Mouse (Mus musculus) monocyte, adult 2 months (primary cell): ENCODE measurements around the gene Rad9a.
A peak's percentile ranks its signal among the peaks of the same experiment; 100 is the strongest.

Experiments used
- DNase-seq, 2 experiments: peaks; one replicate each; pipeline ENCODE4 v3.0.0; 2022; ENCODE audit warnings: low spot score in 2 of 2, low read depth in 1 of 2

Gene Rad9a

DNA sequence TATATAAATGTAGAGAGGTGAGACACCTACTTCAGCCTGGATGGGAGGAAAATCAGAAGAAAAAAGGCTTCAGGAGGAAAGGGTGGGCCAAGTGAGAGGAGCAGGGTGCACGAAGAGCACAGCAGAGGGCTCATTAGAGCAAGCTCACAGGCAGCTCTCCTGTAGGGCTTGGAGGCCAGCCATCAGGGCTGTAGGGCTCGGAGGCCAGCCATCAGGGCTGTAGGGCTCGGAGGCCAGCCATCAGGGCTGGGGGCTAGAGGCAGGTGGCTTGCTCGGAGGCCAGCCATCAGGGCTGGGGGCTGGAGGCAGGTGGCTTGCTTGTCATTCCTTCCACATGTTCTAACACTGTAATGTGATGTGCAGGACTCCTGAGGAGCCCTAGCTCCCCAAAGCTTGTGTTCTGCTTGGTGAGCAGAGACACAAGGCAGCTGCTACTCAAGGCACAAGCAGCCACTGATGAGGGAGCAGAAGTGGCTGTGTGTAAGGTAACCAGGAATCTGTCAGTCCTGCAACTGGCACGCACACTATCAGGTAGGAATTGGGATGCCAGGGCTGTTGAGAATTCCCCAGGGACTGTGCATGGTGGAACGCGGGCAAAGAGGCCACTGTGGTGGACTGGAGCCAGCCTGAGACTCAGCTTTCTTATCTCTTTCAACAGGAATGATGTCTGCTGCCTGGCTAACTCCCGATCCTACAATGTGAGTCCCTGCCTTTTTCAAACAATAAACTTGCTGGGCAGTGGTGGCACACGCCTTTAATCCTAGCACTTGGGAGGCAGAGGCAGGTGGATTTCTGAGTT lies 34.6 kb downstream of the Rad9a start:
- DNase-seq: no peak

DNA sequence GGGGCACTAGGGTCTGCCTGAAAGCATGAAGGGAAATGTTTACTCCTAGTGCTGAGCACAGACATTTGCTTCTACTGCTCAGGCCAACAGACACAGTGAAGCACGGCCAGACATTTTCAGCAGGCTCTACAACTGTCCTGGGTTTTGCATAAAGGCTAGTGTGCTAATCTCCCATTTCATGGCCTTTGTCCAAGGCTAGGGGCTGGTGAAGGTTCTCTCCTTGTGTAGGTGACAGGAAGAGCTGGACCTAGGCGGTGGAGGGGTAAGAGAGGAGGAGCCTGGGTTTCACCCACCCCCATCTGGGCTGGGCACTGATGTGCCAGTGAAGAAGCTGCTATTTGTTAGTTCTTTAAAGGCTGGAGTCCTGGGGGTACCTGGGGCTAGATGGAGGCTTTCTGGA lies 36.7 kb downstream of the Rad9a start:
- DNase-seq: no peak

DNA sequence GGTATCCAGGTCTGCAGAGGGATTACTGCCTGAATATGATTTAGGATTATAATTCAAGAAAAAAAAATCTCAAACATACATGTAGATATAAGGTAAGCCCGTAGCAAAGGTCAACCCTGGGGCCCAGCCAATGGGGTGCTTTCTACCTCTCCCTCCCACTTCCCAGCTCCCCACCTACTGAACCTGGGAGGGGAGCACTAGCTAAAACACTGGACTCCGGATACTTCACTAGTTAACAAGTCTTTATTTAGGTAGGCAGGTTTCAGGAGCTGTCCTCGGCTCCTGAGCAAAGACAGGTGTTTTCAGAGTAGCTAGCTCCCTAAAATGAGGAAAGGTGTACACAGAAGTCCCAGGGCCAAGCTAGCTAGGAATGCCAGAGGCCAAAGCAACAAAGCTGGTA lies 37.4 kb downstream of the Rad9a start:
- no peak for DNase-seq

DNA sequence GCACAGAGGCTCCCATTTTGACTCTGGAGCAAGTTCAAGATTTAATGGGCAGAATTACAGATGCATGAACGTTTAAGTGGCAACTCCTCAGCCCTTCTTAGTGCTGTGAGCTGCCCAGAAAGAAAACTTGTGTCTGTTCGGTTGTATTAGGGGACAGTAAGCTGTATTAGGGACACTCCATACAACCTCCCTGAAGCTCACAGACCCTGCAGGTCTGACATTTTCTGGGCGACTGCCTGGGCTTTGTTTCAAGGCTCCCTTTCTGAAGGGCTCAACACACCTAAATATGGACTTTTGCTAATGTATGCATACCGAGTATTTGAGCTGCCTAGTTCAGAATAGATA lies 37.9 kb downstream of the Rad9a start:
- DNase-seq: no peak

DNA sequence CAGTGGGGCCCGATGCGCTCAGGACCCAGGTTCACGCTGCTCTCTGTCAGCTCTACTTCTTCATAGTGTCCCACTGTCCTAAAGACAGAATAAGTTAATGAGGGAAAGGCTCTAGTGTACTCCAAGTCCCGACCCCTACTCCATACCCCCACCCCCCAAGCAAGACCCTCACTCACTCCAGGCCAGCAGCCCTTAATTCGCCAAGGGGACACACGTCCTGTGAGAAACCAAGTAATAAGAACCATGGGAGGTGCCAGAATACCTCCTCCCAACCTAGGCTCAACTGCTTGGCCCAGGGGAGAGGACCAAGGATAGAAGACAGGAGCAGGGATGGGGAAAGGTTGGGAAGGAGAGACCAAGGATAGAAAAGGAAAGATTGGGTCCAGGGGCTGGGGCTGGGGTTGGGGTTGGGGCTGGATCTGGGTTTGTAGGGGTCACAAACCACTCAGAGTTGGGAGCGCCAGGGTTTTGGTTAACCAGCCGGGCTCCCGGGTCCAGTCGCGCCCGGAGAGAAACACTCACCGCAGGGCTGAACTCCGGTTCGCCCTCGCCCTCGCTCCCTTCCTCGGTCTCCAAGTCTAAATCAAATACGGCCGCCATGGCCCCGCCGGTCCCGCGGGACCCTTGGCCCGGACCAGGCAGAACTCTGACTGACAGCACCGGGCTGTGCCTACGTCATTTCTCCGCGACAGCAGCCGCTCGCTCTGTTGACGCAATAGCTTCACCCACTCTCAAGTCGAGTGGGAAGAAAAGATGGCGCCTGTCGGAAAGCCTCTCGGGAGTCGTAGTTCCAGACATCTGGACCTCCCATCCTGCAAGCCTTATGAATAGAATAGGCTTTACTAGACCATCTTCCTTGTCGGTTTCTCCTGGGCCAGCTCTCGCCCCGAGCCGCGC lies 38.6 kb downstream of the Rad9a start, which contains the start of gene Rps6kb2:
Gene Rps6kb2 (minus strand): TSS at position 709 of the 897 bp plus-strand sequence.
- peak; percentile 83 to 91 for DNase-seq

DNA sequence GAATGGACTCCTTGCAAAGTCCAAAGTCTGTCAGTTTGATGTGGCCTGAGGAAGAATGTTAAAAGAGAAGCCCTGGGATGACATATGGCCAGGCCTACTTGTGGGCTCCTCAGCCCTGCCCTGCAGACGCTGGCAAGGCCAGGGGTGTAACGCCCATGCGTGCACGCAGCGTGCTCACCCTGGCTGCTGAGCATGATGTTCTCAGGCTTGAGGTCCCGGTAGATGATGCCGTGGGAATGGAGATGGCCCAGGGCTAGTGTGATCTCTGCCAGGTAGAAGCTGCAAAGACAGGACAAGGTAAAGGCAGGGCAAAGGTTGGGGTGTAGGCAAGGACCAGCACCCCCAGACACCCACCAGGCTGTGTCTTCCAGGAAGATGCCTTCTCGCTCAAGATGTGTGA lies 42.4 kb downstream of the Rad9a start:
- no peak for DNase-seq

DNA sequence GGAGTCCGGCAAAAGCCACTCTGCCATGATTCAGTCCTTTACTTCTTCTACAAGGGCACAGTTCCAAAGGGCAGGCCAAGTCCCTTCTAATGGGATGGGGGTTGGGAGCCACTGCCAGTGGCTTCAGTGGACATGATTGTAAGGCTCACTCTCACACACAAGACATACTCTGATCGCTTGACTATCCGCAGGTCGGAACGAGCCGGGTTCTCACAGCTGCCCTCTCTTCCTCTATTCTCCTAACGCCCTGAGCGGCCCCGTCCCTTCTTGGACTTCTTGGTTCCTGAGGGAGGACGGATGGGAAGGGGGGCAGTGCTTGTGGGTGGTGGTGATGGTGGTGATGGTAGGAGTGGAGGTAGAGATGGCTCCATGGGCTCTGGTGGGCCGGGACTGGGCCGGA lies 44.7 kb downstream of the Rad9a start:
- DNase-seq: no peak

DNA sequence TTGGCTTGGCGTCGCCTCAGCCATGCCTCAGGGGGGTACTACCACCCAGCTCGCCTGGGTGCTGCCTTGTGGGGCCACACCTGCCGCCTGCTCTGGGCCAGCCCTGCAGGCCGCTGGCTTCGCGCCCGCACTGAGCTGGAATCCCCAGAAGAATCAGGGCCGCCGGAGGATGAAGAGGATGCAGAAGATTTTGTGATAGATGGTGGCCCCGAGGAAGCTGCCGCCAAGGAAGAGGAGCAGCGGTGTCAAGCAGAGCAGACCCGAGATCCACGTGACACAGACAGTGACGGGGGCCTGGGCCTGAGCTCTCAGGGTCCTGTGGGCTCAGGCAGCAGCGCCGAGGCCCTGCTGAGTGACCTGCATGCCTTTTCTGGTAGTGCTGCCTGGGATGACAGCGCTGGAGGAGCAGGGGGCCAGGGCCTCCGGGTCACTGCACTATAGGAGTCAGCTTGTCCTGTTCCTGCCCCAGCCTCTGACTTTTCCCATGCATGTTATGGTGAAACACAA lies 45.3 kb downstream of the Rad9a start:
- DNase-seq: no peak

DNA sequence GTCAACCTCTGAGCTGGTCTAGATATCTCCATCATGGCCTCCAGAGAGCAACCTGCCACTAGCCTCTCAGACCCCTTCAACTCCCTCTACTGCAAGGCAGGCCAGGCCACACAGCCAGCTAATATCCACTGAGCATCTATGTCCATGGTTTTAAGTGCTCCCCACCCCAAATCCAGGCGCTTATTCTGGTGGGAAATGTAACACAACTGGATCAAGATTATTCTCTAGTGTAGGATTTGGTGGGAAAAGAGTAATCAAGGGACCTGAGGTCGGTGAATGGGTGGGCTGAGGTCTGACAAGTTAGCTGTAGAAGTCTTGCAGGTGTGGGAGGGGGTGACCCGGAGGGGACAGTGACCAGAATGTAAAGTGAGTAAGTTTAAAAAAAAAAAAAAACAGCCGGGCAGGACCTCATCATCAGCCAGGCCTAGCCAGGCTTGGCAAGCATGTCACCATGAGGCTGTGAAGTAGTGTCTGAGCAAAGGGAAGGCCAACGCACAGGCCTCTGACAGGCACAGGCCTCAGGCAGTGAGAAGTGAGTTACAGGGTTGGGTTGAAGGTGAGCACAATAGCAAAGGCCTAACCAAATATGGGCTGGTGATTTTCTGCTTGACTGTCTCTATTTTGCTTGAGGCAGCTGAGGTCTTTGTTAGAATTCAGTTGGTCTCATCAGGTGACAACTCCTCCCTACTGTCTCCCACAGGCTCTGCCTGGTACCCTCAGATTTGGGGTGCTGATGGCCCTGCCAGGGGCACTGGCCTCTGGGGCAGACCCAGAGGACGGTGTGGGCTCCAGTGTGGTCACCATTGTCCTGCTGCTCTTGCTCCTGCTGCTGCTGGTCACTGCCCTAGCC lies 46.0 kb downstream of the Rad9a start:
- DNase-seq: no peak

DNA sequence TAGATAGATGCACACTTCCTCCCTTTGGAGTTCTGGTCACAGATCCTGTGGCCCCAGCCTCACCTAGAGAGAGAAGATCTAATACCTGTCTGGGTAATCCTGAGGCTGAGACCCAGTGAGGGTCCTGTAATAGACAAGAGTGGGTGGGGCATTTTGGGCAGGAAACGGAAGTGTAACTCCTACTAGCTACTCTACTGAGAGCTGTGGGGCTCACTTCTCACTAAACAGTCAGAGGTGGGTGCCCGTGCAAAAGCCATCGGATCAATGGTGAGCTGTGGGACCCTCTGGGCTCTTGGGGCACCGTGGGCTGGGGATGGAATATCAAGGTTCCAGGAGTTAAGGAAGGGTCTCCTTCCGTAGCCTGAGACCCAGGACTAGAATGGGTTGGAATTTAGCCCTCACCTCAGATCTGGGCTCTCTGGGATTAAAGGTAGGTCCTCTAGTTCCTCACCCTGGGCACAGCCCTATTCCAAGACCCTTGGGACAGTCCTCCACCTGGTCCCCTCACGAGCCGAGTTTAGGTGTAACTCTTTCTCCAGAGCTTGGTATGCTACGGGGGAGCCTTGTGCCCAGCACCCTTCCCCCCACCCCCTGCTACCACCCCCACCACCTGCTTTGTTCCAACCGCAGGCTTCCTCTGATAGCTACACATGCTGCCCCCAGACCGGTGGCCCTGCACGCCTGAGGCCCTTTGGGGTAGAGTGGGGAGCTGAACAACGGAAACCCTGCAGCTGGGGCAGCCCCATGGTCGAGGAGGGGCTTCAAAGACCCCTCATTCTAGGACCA lies 46.8 kb downstream of the Rad9a start:
- DNase-seq: no peak

DNA sequence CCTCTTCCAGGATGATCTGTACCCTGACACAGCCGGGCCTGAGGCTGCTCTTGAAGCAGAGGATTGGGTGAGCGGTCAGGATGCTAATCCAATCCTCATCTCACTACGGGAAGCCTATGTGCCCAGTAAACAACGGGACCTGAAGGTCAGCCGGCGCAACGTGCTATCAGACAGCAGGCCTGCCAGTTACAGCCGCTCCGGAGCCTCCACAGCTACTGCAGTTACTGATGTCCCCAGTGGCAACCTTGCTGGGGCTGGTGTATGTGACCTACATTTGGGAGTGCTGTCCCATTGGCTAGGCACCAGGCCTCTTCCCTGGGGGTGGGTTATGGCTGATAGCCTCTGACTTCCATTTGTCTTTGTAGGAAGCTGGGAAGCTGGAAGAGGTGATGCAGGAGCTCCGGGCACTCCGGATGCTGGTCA lies 48.2 kb downstream of the Rad9a start, which contains the start of gene Ptprcap:
Gene Ptprcap (plus strand): TSS at position 373 of the 423 bp plus-strand sequence.
- DNase-seq: no peak

DNA sequence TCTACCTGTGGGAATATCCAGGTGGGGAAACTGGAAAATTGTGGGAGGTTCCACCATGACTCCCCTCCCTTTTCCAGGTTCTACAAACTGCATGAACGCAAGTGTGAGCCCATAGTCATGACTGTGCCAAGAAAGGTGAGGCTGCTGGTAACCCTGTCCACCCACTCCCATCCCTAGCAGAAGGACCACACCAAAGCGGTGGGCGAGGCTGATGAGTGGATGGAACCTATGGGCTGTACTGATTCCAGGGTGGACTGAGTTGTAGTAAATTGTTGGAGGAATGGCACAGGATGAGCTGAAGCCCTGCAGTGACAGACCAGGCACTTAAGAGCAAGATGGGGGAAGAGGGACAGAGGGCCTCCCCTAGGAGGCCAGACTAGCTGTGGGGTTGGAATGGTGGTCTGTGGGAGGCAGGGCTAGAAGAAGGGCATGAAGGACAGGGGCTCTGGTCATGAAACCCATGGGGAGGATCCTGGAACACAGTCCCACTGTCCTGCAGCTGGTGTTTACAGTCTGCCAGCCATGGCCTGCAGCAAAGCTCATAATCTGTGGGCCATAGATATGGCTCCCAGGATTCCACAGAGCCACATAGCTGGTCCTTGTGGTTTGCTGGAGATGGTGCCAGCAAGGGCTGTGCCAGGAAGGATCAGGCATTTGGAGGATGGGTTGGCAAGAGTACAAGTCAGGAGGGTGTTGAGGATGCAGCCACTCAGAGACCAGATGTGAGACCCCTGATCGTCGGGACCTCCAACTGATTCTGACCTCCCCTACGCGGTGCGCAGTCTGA lies 48.8 kb downstream of the Rad9a start:
- DNase-seq: no peak

DNA sequence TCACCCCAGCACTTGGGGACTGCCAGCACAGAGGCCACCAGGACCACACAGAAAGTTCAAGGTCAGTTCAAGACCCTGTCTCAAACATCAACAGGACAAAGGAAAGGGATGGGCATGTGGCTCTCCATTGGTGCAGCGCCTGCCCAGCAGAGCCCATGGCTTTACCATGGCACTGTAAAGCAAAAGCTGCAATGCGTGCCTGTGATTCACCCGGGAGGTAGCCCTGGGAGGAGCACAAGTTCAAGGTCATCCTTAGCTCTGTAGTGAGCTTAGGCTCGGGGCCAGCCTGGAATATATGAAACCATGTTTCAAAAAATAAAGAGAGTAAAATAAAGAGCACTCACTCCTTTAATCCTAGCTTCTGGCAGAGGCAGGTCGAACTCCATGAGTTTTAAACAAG lies 49.6 kb downstream of the Rad9a start:
- no peak for DNase-seq

DNA sequence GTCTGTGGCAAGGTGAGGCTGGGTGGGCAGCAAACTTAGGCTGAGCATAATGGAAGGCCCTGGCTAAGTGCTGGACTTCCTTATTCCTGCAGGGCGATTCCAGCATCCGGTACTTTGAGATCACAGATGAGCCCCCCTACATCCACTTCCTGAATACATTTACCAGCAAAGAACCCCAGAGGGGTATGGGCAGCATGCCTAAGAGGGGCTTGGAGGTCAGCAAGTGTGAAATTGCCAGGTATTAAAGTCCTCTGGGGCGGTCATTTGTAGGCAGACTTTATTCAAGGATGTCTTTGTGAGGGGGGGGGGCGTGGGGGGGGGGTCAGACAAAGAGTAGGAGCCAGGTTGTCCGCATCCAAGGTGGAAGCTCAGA lies 50.0 kb downstream of the Rad9a start:
- no peak for DNase-seq

DNA sequence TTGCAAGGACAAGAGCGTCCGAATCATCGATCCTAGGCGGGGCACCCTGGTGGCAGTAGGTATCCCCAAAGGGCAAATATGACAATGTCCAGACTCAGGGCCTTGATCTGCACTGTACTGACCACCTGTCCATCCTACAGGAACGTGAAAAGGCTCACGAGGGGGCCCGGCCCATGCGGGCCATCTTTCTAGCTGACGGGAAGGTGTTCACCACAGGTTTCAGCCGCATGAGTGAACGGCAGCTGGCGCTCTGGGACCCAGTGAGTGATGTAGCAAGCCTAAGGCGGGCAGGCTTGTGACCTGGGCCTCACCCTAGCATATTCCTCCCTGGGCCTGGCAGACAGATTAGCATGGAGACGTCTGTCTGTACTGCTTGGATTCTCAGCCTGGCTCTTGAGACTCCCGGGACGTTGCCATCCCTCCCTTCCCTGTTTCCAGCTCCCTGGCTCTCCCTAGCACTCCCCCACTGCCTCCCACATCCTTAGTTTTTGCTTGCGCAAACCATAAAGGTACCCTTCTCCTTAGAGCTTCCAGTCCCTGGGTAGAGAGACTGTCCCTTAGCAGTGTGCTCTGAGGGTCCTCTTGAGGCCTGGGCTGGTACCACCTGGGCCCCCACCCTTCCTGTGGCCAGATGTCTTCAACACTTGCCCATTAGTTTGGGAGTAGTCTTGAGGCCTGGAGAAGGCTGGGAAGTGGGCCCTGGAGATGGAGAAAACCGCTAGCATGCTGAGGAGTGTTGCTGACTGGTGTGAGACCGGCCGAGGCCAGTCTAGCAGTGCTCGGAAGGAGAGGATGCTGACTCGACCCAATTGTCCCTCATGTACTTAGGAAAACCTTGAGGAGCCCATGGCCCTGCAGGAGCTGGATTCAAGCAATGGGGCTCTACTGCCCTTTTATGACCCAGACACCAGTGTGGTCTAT lies 50.6 kb downstream of the Rad9a start:
- no peak for DNase-seq

DNA sequence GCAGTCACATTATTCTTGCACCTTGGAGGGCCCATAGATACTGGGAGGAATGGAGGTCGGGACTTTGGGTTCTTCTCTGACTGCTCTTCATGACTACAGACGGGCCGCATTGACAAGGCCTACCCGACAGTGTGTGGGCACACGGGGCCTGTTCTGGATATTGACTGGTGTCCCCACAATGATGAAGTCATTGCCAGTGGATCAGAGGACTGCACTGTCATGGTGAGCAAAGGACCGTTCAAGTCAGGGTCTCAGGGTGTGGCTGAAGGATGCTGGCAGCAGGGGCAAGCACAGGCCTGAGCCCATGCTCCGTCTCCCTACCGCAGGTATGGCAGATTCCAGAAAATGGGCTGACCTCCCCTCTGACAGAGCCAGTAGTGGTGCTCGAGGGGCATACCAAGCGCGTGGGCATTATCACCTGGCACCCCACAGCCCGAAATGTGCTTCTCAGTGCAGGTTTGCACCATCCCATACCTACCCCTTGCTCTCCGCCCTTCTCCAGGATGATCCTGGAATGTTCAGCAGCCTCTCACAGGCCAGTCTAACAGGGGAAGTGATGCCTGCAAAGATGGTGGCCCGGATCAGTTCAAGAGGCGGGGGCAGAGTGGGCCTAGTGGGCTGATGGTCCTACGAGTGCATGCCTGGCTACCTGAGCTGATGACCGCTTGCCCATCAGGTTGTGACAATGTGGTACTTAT lies 51.5 kb downstream of the Rad9a start:
- no peak for DNase-seq

DNA sequence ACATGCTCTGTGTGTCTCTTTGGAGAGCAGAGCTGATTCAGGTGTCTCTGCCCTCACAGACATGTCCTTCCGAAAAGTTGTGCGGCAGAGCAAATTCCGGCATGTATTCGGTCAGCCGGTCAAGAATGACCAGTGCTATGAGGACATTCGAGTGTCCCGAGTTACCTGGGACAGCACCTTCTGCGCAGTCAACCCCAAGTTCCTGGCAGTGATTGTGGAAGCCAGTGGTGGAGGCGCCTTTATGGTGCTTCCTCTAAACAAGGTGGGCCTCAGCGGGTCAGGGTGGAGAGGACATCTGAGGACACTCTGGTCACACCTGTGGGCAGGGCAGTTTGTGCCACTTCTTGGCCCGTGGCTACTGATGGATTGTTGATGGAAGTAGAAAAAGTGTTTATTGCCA lies 52.2 kb downstream of the Rad9a start:
- DNase-seq: no peak

DNA sequence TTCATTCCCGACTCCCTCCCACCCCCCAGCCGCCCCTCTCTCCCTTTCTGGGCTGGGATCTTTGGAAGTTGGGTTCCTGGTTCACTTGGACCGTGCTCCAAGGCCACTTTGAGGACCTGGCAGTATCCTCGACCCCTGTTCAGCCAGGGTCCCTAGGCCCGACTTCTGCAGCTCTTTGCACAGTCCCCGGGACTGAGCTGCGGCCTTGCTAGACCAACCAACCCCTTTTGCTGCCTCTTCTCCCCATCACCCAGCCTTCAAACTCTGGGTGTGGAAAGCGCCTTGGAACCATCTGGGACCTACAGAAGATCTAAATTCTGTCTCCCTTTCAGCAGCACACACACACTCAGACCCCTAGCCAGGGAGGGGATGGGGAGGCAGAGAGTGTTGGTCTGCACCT lies 52.6 kb downstream of the Rad9a start:
- no peak for DNase-seq
